Mouse (Mus musculus): ENCODE results near the gene Schip1. TPM values are rescaled to one million over a fixed set of nuclear protein-coding genes. Genes with fewer than 3 reads are reported as not detected.

Gene Schip1
- polyA plus RNA-seq, 1 experiment from 2014 or later = 129 TPM

GRCm38 (mm10) chr3:68583771-68584511, 519.3 kb downstream of the Schip1 start:
- 22% methylated on average over 14 of the region's 14 CpGs for WGBS
- Histone ChIP-seq H3K4me3 (0 out of 2 replicates have a peak overlapping the region, but pooled peaks have one; percentile 3), H3K9ac (peak overlapping the region; percentile 45; the same call in 1 of the 2 replicates), H3K9me3 (replicated peaks) (no peaks in the 10 kb centered on the region), H3K36me3 (ENCODE audit: poor library complexity, severe bottlenecking) (no peaks in the 10 kb centered on the region), H3K4me2 (peak overlapping the region; percentile 48), H3K4me1 (peaks cover 81% of the 10 kb centered on the region), H3K27ac (peak overlapping the region; percentile 84), H3K27me3 (no peaks in the 10 kb centered on the region)
- ATAC-seq = peak; percentile 70

GRCm38 (mm10) chr3:68585213-68585612, 520.6 kb downstream of the Schip1 start:
- Histone ChIP-seq H3K27me3 (no peaks in the 10 kb centered on the region), H3K4me2 (no peak overlapping the region), H3K4me3 (no peak overlapping the region), H3K9ac (no peak overlapping the region), H3K27ac (no peak overlapping the region), H3K9me3 (replicated peaks) (no peaks in the 10 kb centered on the region), H3K36me3 (ENCODE audit: poor library complexity, severe bottlenecking) (no peaks in the 10 kb centered on the region), H3K4me1 (peaks cover 75% of the 10 kb centered on the region)
- WGBS = 67% methylated on average over 4 of the region's 4 CpGs
- no peak for ATAC-seq

- Histone ChIP-seq H3K4me1 (peaks cover 71% of the 10 kb centered on the region), H3K4me2 (no peak overlapping the region), H3K36me3 (ENCODE audit: poor library complexity, severe bottlenecking) (no peaks in the 10 kb centered on the region), H3K27me3 (no peaks in the 10 kb centered on the region), H3K9me3 (replicated peaks) (no peaks in the 10 kb centered on the region), H3K27ac (peak overlapping the region; percentile 69; the same call in 1 of the 2 replicates), H3K9ac (no peak overlapping the region), H3K4me3 (no peak overlapping the region)
- no peak for ATAC-seq
- WGBS = 61% methylated on average over 9 of the region's 9 CpGs
Observed at GRCm38 (mm10) chr3:68586646-68587064, 522.1 kb downstream of the Schip1 start.

- Histone ChIP-seq H3K27ac (peak overlapping the region; percentile 69), H3K4me1 (peaks cover 67% of the 10 kb centered on the region), H3K9me3 (replicated peaks) (no peaks in the 10 kb centered on the region), H3K36me3 (ENCODE audit: poor library complexity, severe bottlenecking) (no peaks in the 10 kb centered on the region), H3K27me3 (no peaks in the 10 kb centered on the region), H3K9ac (no peak overlapping the region), H3K4me3 (no peak overlapping the region), H3K4me2 (no peak overlapping the region)
- peak; percentile 54; the same call in 1 of the 2 replicates for ATAC-seq
- WGBS = 28% methylated on average over 10 of the region's 10 CpGs
Observed at GRCm38 (mm10) chr3:68587567-68588245, 523.1 kb downstream of the Schip1 start.

GRCm38 (mm10) chr3:68589220-68589840, 524.7 kb downstream of the Schip1 start:
- Histone ChIP-seq H3K36me3 (ENCODE audit: poor library complexity, severe bottlenecking) (no peaks in the 10 kb centered on the region), H3K4me3 (no peak overlapping the region), H3K9me3 (replicated peaks) (no peaks in the 10 kb centered on the region), H3K4me2 (no peak overlapping the region), H3K27ac (no peak overlapping the region), H3K9ac (no peak overlapping the region), H3K4me1 (peaks cover 58% of the 10 kb centered on the region), H3K27me3 (no peaks in the 10 kb centered on the region)
- 85% methylated on average over 9 of the region's 9 CpGs for WGBS
- no peak for ATAC-seq

- no peak for ATAC-seq
- H3K9me3 ChIP-seq (replicated peaks) = no peaks in the 10 kb centered on the region; the same call in 1 of the 2 replicates
Observed at GRCm38 (mm10) chr3:68590436-68590835, 525.8 kb downstream of the Schip1 start.

GRCm38 (mm10) chr3:68592575-68592974, 528.0 kb downstream of the Schip1 start:
- Histone ChIP-seq H3K9ac (no peak overlapping the region), H3K27ac (no peak overlapping the region), H3K4me1 (peaks cover 39% of the 10 kb centered on the region), H3K36me3 (ENCODE audit: poor library complexity, severe bottlenecking) (peaks cover 7% of the 10 kb centered on the region; the same call in 1 of the 2 replicates), H3K4me3 (no peak overlapping the region), H3K4me2 (no peak overlapping the region), H3K9me3 (replicated peaks) (no peaks in the 10 kb centered on the region; the same call in 1 of the 2 replicates), H3K27me3 (no peaks in the 10 kb centered on the region)
- 88% methylated on average over 10 of the region's 10 CpGs for WGBS
- ATAC-seq = no peak

More at GRCm38 (mm10) chr3:68590436-68590835, 525.8 kb downstream of the Schip1 start:
- no peak overlapping the region for H3K4me2 ChIP-seq
- H3K9ac ChIP-seq = no peak overlapping the region
- H3K4me3 ChIP-seq = no peak overlapping the region
- no peaks in the 10 kb centered on the region for H3K27me3 ChIP-seq
- no peak overlapping the region for H3K27ac ChIP-seq
- 70% methylated on average over 8 of the region's 8 CpGs for WGBS
- H3K4me1 ChIP-seq = peaks cover 56% of the 10 kb centered on the region
- no peaks in the 10 kb centered on the region for H3K36me3 ChIP-seq (ENCODE audit: poor library complexity, severe bottlenecking)

- H3K27me3 ChIP-seq = no peaks in the 10 kb centered on the region
- peaks cover 7% of the 10 kb centered on the region for H3K36me3 ChIP-seq (ENCODE audit: poor library complexity, severe bottlenecking)
- WGBS = 70% methylated on average over 12 of the region's 12 CpGs
- no peak overlapping the region for H3K4me2 ChIP-seq
- ATAC-seq = no peak
- no peak overlapping the region for H3K9ac ChIP-seq
- H3K4me1 ChIP-seq = peaks cover 32% of the 10 kb centered on the region
- no peak overlapping the region; the same call in 1 of the 2 replicates for H3K27ac ChIP-seq
- no peaks in the 10 kb centered on the region; the same call in 1 of the 2 replicates for H3K9me3 ChIP-seq (replicated peaks)
- H3K4me3 ChIP-seq = no peak overlapping the region
Observed at GRCm38 (mm10) chr3:68593073-68593867, 528.7 kb downstream of the Schip1 start.

GRCm38 (mm10) chr3:68595316-68595925, 530.8 kb downstream of the Schip1 start:
- Histone ChIP-seq H3K36me3 (ENCODE audit: poor library complexity, severe bottlenecking) (peaks cover 7% of the 10 kb centered on the region), H3K4me1 (peaks cover 25% of the 10 kb centered on the region), H3K9ac (no peak overlapping the region), H3K4me2 (no peak overlapping the region), H3K27me3 (no peaks in the 10 kb centered on the region), H3K4me3 (no peak overlapping the region), H3K27ac (no peak overlapping the region), H3K9me3 (replicated peaks) (no peaks in the 10 kb centered on the region; the same call in 1 of the 2 replicates)
- WGBS = 63% methylated on average over 10 of the region's 10 CpGs
- peak; percentile 60 for ATAC-seq

GRCm38 (mm10) chr3:68596938-68597337, 532.3 kb downstream of the Schip1 start:
- no peak overlapping the region for H3K4me2 ChIP-seq
- no peak for ATAC-seq
- H3K4me1 ChIP-seq = peaks cover 27% of the 10 kb centered on the region
- 95% methylated on average over 4 of the region's 4 CpGs for WGBS
- no peak overlapping the region for H3K9ac ChIP-seq
- H3K4me3 ChIP-seq = no peak overlapping the region
- no peaks in the 10 kb centered on the region for H3K27me3 ChIP-seq
- H3K9me3 ChIP-seq (replicated peaks) = no peaks in the 10 kb centered on the region; the same call in 1 of the 2 replicates
- no peak overlapping the region for H3K27ac ChIP-seq
- peaks cover 7% of the 10 kb centered on the region for H3K36me3 ChIP-seq (ENCODE audit: poor library complexity, severe bottlenecking)

GRCm38 (mm10) chr3:68602891-68603290, 538.3 kb downstream of the Schip1 start:
- ATAC-seq = no peak
- Histone ChIP-seq H3K27ac (no peak overlapping the region), H3K4me2 (no peak overlapping the region), H3K4me1 (peaks cover 27% of the 10 kb centered on the region), H3K9ac (no peak overlapping the region), H3K4me3 (no peak overlapping the region), H3K9me3 (replicated peaks) (no peaks in the 10 kb centered on the region), H3K36me3 (ENCODE audit: poor library complexity, severe bottlenecking) (no peaks in the 10 kb centered on the region; the same call in 1 of the 2 replicates), H3K27me3 (no peaks in the 10 kb centered on the region)
- WGBS = 86% methylated on average over 9 of the region's 9 CpGs

All from forebrain, embryonic 13.5 days (tissue).